Mouse (Mus musculus) liver, embryonic 16.5 days (tissue): ENCODE results near the gene Sdr39u1. TPM values are rescaled to one million over a fixed set of nuclear protein-coding genes. Genes with fewer than 3 reads are reported as not detected.
A peak's percentile ranks its signal among the peaks of the same experiment; 100 is the strongest.

Experiments
- ATAC-seq: fragments of 200-750 bp; cut with Nextera tagmentation; 2 replicates; pipeline ENCODE4 v1.8.0; 2017; ENCODE audit warnings: low read depth, mild to moderate bottlenecking, moderate number of reproducible peaks, moderate library complexity
- H3K27ac ChIP-seq: fragments of 300-500 bp; sonication (generic); 2 replicates; pipeline ENCODE4 v1.5.1; 2014; ENCODE audit warnings: mild to moderate bottlenecking, low read length
- H3K27me3 ChIP-seq: fragments of 300-500 bp; sonication (generic); 2 replicates; pipeline ENCODE4 v1.6.1; 2014; ENCODE audit warnings: low read depth, low read length, mixed read lengths; ENCODE audit not compliant: control insufficient read depth, insufficient read depth
- H3K36me3 ChIP-seq: fragments of 300-500 bp; sonication (generic); 2 replicates; pipeline ENCODE4 v1.6.1; 2014; ENCODE audit warnings: mild to moderate bottlenecking; ENCODE audit not compliant: control insufficient read depth, insufficient read depth
- H3K4me1 ChIP-seq: fragments of 300-500 bp; sonication (generic); 2 replicates; pipeline ENCODE4 v1.6.1; 2014; ENCODE audit warnings: low read depth, low read length, mixed read lengths; ENCODE audit not compliant: control insufficient read depth
- H3K4me2 ChIP-seq: fragments of 300-500 bp; sonication (generic); 2 replicates; pipeline ENCODE4 v1.6.1; 2014; ENCODE audit warnings: low read depth, low read length, mixed read lengths
- H3K4me3 ChIP-seq: fragments of 300-500 bp; sonication (generic); 2 replicates; pipeline ENCODE4 v1.5.1; 2014; ENCODE audit warnings: low read depth, mild to moderate bottlenecking, low read length
- H3K9ac ChIP-seq: fragments of 300-500 bp; sonication (generic); 2 replicates; pipeline ENCODE4 v1.6.1; 2014; ENCODE audit warnings: low read depth, low read length
- H3K9me3 ChIP-seq: fragments of 300-500 bp; sonication (generic); replicated peaks from 2 replicates; pipeline ENCODE4 v1.6.1; 2016; ENCODE audit warnings: low read length; ENCODE audit not compliant: control insufficient read depth
- WGBS: fragments of 180-500 bp; shearing (Covaris S2); extraction: QIAGEN DNeasy Blood & Tissue Kit; methylation state at CpG from one replicate; pipeline ENCODE4 v1.1.7; 2014; ENCODE audit not compliant: insufficient replicate concordance; 5-methylcytosine and 5-hydroxymethylcytosine counted together
- polyA plus RNA-seq: library from polyadenylated mRNA; unstranded; fragments of >200 nt; fragmentation: Nextera tagmentation; extraction: Ambion mirVana; gene quantifications from 2 replicates; pipeline ENCODE4 v1.2.1, GENCODE M21; 2015

Gene Sdr39u1
- polyA plus RNA-seq, 1 experiment from 2014 or later, result 14.6 TPM

DNA sequence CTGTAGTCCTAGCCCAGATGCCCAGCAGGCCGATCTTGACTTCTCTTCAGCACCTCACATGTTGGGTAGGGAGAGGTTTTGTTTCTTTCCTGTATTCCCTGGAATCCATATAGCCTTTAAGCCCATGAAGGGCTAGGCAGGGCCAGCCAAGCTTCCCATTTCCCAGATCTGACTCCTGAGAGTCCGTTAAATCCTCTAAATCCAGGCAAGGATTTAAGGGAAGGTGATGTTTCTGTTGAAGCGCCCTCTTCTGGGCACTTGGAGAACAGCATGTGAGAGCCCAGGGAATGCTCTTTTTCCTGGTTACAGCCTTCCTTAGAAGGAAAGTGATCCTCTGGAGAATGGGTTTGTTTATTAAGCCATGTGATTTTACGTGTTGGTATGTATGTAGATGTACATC, 33.1 kb downstream of the Sdr39u1 start:
- ATAC-seq, result no peak
- H3K9ac ChIP-seq, result no peak overlapping the region
- H3K27me3 ChIP-seq, result no peaks in the 10 kb centered on the region
- no peak overlapping the region for H3K27ac ChIP-seq
- H3K4me3 ChIP-seq, result no peak overlapping the region
- H3K4me1 ChIP-seq, result no peaks in the 10 kb centered on the region
- no peaks in the 10 kb centered on the region for H3K9me3 ChIP-seq
- H3K36me3 ChIP-seq, result no peaks in the 10 kb centered on the region; the same call in 1 of the 2 replicates
- H3K4me2 ChIP-seq, result no peak overlapping the region
- 35% methylated on average over 4 of the region's 4 CpGs for WGBS

- Histone ChIP-seq H3K9ac (no peak overlapping the region), H3K36me3 (no peaks in the 10 kb centered on the region; the same call in 1 of the 2 replicates), H3K27me3 (no peaks in the 10 kb centered on the region), H3K27ac (no peak overlapping the region), H3K9me3 (no peaks in the 10 kb centered on the region), H3K4me2 (no peak overlapping the region), H3K4me3 (no peak overlapping the region), H3K4me1 (peaks cover 6% of the 10 kb centered on the region)
- ATAC-seq, result peak; percentile 49; the same call in 1 of the 2 replicates
- WGBS, result 36% methylated on average over 7 of the region's 7 CpGs
These were observed 36.3 kb downstream of the Sdr39u1 start for GRCm38 (mm10) chr14:55863773-55864172.

- no peaks in the 10 kb centered on the region for H3K9me3 ChIP-seq
- H3K4me2 ChIP-seq, result no peak overlapping the region
- no peaks in the 10 kb centered on the region for H3K27me3 ChIP-seq
- H3K4me1 ChIP-seq, result peaks cover 6% of the 10 kb centered on the region
- H3K36me3 ChIP-seq, result no peaks in the 10 kb centered on the region; the same call in 1 of the 2 replicates
- H3K4me3 ChIP-seq, result no peak overlapping the region
- no peak for ATAC-seq
- H3K27ac ChIP-seq, result no peak overlapping the region
- no peak overlapping the region for H3K9ac ChIP-seq
- 78% methylated on average over 10 of the region's 10 CpGs for WGBS
These were observed 37.1 kb downstream of the Sdr39u1 start for GRCm38 (mm10) chr14:55862970-55863369.

DNA sequence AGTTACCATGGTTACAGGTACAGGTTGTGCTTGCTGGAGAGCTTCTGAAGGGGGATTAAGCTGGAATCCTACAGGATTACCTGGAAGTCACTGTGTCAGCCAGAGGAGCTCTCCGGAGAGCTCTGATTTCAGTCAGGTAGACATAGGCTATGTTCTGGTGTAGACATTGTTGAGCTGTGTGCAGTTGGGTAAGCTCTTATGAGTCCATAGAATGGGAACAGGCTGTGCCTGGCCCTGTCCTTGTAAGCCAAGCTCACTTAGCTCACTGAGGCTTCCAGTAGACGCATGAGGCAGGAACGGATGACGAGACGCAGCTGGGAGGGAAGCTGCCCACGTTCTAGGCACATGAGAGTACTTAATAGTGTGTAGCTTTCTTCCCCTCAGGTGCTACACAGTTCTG, 37.9 kb downstream of the Sdr39u1 start:
- Histone ChIP-seq H3K36me3 (no peaks in the 10 kb centered on the region), H3K4me2 (no peak overlapping the region), H3K4me1 (peaks cover 6% of the 10 kb centered on the region), H3K9me3 (no peaks in the 10 kb centered on the region), H3K4me3 (no peak overlapping the region), H3K27ac (no peak overlapping the region), H3K27me3 (no peaks in the 10 kb centered on the region), H3K9ac (no peak overlapping the region)
- no peak for ATAC-seq
- whole genome bisulfite sequencing, result 59% methylated on average over 6 of the region's 6 CpGs

- Histone ChIP-seq H3K4me2 (no peak overlapping the region), H3K4me3 (no peak overlapping the region), H3K27ac (no peak overlapping the region), H3K9ac (no peak overlapping the region), H3K9me3 (no peaks in the 10 kb centered on the region), H3K4me1 (peaks cover 16% of the 10 kb centered on the region), H3K27me3 (peaks cover 4% of the 10 kb centered on the region; the same call in 1 of the 2 replicates), H3K36me3 (no peaks in the 10 kb centered on the region)
- ATAC-seq, result no peak
- WGBS, result 57% methylated on average over 4 of the region's 4 CpGs
These were observed 42.5 kb downstream of the Sdr39u1 start for GRCm38 (mm10) chr14:55857588-55857987.

DNA sequence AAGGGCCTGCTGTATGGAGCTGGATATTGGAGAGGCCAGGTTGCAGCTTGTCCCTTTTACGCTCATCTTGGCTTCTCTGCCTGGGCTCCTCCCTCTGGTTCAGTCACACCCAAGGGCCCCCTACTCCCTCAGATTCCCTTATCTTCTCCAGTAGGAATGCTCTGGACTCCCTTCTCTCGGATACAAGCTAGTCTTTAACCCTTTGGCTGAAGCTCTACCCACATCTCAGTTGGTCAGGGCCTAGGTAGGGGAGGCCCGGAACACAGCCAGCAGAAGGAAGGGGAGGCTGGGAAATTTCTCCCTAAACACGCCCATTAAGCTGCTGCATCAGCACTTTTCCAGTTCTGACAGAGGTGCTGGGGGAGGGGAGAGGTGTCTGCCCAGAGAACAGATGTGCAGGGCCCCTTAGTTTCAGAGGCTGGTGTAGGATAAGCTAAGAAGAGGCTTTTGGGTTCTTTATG, 45.0 kb downstream of the Sdr39u1 start:
- peak overlapping the region; percentile 57 for H3K27ac ChIP-seq
- WGBS, result 15% methylated on average over 4 of the region's 4 CpGs
- no peaks in the 10 kb centered on the region for H3K36me3 ChIP-seq
- 0 out of 2 replicates have a peak overlapping the region, but pooled peaks have one; percentile 52 for H3K9ac ChIP-seq
- no peak; the same call in 1 of the 2 replicates for ATAC-seq
- H3K27me3 ChIP-seq, result peaks cover 4% of the 10 kb centered on the region; the same call in 1 of the 2 replicates
- H3K4me3 ChIP-seq, result peak overlapping the region; percentile 61
- H3K4me1 ChIP-seq, result peaks cover 15% of the 10 kb centered on the region
- peak overlapping the region; percentile 63 for H3K4me2 ChIP-seq
- no peaks in the 10 kb centered on the region for H3K9me3 ChIP-seq

DNA sequence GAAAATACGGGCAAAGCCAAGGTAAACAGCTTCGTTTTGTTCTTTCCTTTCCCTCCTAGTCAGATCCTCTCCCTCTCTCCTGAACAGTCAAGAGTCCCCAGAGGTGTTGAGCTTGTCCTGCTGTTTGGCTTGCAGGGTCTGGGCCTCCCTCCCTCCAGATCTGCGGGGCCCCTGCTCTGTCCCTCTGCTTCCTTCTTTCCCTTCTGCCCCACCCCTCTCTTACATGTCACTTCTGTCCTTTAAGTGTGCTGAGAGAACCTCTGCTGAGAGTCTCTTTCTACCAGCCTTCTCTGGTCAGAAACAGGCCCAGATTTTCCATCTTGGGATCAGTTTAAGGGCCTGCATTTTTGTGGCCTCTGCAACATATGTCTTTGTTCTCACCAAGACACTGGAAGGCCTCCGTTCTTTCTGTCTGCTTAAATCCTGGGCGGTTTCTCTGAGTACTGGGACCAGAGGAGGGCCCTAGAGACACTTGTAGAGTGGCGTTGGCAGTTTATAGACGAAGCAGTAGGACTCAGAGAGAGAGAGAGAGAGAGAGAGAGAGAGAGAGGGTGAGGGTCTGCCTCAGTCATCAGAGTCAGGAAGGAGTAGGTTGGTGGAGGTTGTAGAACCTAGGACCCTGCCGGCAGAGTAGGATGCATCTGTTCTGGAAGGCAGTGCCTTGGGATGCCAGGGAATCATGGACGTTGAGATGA, 45.5 kb downstream of the Sdr39u1 start:
- H3K9me3 ChIP-seq, result no peaks in the 10 kb centered on the region
- peak overlapping the region; percentile 63 for H3K4me2 ChIP-seq
- ATAC-seq, result no peak
- H3K27me3 ChIP-seq, result peaks cover 4% of the 10 kb centered on the region; the same call in 1 of the 2 replicates
- H3K27ac ChIP-seq, result peak overlapping the region; percentile 57
- H3K4me1 ChIP-seq, result peaks cover 15% of the 10 kb centered on the region
- peak overlapping the region; percentile 61 for H3K4me3 ChIP-seq
- H3K9ac ChIP-seq, result peak overlapping the region; percentile 52
- WGBS, result 6% methylated on average over 9 of the region's 9 CpGs
- no peaks in the 10 kb centered on the region for H3K36me3 ChIP-seq

- peaks cover 15% of the 10 kb centered on the region for H3K4me1 ChIP-seq
- H3K9me3 ChIP-seq, result no peaks in the 10 kb centered on the region
- H3K27ac ChIP-seq, result peak within 1 kb of the TSS; percentile 57
- ATAC-seq, result peak; percentile 79
- 3% methylated on average over 31 of the region's 33 CpGs for WGBS
- peak within 1 kb of the TSS; percentile 63 for H3K4me2 ChIP-seq
- H3K27me3 ChIP-seq, result peaks cover 4% of the 10 kb centered on the region; the same call in 1 of the 2 replicates
- H3K4me3 ChIP-seq, result peak within 1 kb of the TSS; percentile 61
- no peaks in the 10 kb centered on the region for H3K36me3 ChIP-seq
- H3K9ac ChIP-seq, result peak within 1 kb of the TSS; percentile 52
These were observed 46.3 kb downstream of the Sdr39u1 start, which contains the start of gene Nynrin for GRCm38 (mm10) chr14:55853621-55854285. Gene Nynrin, plus strand, starts transcription at chr14:55854010.
